Mouse (Mus musculus) ovary, adult 10 weeks (tissue): ENCODE data around the gene Mrpl2. TPM values are rescaled to one million over a fixed set of nuclear protein-coding genes. Genes with fewer than 3 reads are reported as not detected.

Source experiments
- polyA plus RNA-seq: library from polyadenylated mRNA; stranded (reverse); fragments of 350-450 nt; fragmentation: Illumina TruSeq; extraction: RNeasy Lipid Tissue Mini Kit (QIAGEN cat#74804); gene quantifications from one replicate; pipeline ENCODE4 v1.2.3, GENCODE M21; 2014

Mrpl2 gene
- 0.83 TPM for polyA plus RNA-seq

GRCm38 (mm10) chr17:46645561-46646321 lies at the start of gene Mrpl2, which contains the start of gene Klc4:
TSS of gene Mrpl2 (plus strand) at chr17:46646229.
TSS of gene Klc4 (minus strand) at chr17:46646022.

DNA sequence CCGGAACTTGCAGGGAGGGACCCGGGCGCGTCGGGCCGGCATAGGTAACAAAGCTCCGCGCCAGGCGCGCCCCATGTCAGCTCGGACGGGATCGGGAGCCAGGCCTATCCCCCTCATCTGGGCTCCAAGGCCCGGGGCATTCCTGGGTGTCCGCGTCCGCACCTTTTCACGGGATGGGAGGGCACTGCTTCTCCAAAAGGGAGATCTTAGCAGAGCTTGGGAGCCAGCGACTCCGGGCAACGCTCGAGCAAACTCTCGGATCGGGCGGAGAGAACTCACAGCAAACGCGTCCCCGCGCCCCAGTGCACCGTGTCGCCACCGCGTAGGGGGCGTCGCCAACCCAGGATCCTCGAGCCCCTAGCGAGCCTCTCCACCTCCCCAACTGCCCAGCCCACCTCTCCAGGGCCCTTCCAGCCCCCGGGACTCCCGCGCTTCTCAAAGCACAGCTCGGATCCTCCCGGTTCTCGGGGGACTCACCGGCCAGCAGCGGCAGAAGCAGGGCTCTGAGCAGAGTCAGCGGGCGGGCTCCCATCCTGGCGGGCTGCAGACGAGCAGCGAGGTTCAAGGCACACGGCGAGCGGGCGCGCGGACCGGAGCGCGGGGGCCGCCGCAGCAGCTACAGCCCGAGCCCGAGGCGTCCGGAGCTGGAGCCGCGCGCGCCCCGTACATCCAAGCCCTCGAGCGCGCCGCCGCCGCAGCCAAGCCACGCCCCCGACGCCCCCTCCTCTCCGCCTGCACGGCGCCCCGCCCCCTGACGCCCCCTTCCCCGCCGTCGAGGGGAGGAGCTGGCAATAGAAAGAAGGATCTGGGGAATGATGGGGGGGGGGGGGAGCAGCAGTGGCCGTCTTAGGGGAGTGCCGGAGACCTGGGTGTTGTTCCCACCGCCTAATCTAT lies 17.0 kb upstream of the Mrpl2 start, which contains the start of gene Ptk7:
TSS of gene Ptk7 (minus strand) at position 714 of the 894 bp plus-strand sequence.

GRCm38 (mm10) chr17:46650232-46651031 lies 4.4 kb downstream of the Mrpl2 start, which contains the start of gene Cul7:
TSS of gene Cul7 (plus strand) at chr17:46650337.

GRCm38 (mm10) chr17:46673850-46674529 lies 28.0 kb downstream of the Mrpl2 start, which contains the start of gene Rrp36:
TSS of gene Rrp36 (minus strand) at chr17:46674352.

GRCm38 (mm10) chr17:46678416-46678815 lies 32.4 kb downstream of the Mrpl2 start, which contains the start of gene Mea1:
TSS of gene Mea1 (plus strand) at chr17:46678793.

GRCm38 (mm10) chr17:46680760-46681373 lies 34.8 kb downstream of the Mrpl2 start, which contains the start of gene Klhdc3:
TSS of gene Klhdc3 (minus strand) at chr17:46680914.

Other genes starting within 250 kb of the Mrpl2 start
- gene Crip3, start 217.3 kb upstream of the Mrpl2 start, polyA plus RNA-seq, result not detected
- gene Slc22a7, start 207.8 kb upstream of the Mrpl2 start, polyA plus RNA-seq, result not detected
- gene Ttbk1, start 158.6 kb upstream of the Mrpl2 start, polyA plus RNA-seq, result 0.11 TPM
- 7.6 TPM for gene Dnph1, start 149.5 kb upstream of the Mrpl2 start, polyA plus RNA-seq
- gene Cul9, start 99.8 kb upstream of the Mrpl2 start, polyA plus RNA-seq, result 2.8 TPM
- 0.34 TPM for gene Srf, start 90.1 kb upstream of the Mrpl2 start, polyA plus RNA-seq
- gene Ptk7, start 16.7 kb upstream of the Mrpl2 start, polyA plus RNA-seq, result 0.57 TPM
- gene Klc4, start 207 bp upstream of the Mrpl2 start, polyA plus RNA-seq, result not detected
- 0.37 TPM for gene Cul7, start 4.1 kb downstream of the Mrpl2 start, polyA plus RNA-seq
- gene Rrp36, start 28.1 kb downstream of the Mrpl2 start, polyA plus RNA-seq, result 2.2 TPM
- gene Mea1, start 32.6 kb downstream of the Mrpl2 start, polyA plus RNA-seq, result 2.4 TPM
- gene Klhdc3, start 34.7 kb downstream of the Mrpl2 start, polyA plus RNA-seq, result 4.6 TPM
- 9.5 TPM for gene Ppp2r5d, start 58.9 kb downstream of the Mrpl2 start, polyA plus RNA-seq
- 0.46 TPM for gene Pex6, start 65.2 kb downstream of the Mrpl2 start, polyA plus RNA-seq
- not detected for gene Gnmt, start 82.9 kb downstream of the Mrpl2 start, polyA plus RNA-seq
- gene Cnpy3, start 106.0 kb downstream of the Mrpl2 start, polyA plus RNA-seq, result 3.2 TPM
- gene Ptcra, start 117.5 kb downstream of the Mrpl2 start, polyA plus RNA-seq, result not detected
- 11.5 TPM for gene 2310039H08Rik, start 126.4 kb downstream of the Mrpl2 start, polyA plus RNA-seq
- 31.4 TPM for gene Rpl7l1, start 136.4 kb downstream of the Mrpl2 start, polyA plus RNA-seq
- 12.3 TPM for gene Bicral, start 212.3 kb downstream of the Mrpl2 start, polyA plus RNA-seq
- gene Tbcc, start 244.5 kb downstream of the Mrpl2 start, polyA plus RNA-seq, result 2.1 TPM